In the genomic region with DNA sequence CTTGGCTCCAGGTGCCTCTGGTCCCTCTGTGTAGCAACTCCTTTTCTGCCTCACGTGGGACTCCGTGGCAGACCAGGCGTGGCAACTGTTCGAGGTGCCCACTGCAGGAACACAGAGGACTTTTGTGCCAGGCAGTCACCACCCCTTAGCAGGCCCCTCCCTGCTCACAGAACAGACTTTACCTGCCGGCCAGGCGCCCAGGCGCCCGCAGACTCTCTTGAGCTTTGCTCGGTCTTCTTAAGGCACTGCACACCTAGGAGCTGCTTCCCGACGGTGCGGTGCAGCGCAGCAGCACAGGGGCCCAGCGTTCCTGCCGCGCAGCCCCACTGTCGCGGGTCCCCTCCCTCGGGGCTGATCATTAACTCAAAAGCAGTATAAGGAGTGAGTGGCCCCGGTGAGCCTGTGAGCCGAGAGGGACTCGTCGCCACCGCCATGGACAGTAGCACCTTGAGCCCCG, we compare ENCODE assay signal across 11 mouse cellular contexts. TPM values are rescaled to one million over a fixed set of nuclear protein-coding genes. Genes with fewer than 3 reads are reported as not detected.
DNase-seq lines count a peak whose midpoint lies in the region; ATAC-seq lines count a peak whose summit lies in the region.
"Had no signal": no experiment of that assay in that cellular context is flagged by ENCODE, and none has a peak within 500 bp of the region (broad histone marks: within the 10 kb centered on the region; RNA-seq: fewer than 3 reads in every experiment).

A gene (plus strand): TSS at position 195 of the 457 bp plus-strand sequence.

- H3K9me3 ChIP-seq in forebrain, embryonic 13.5 days (replicated peaks), result no peaks in the 10 kb centered on the region
- H3K9me3 ChIP-seq in kidney, embryonic 15.5 days (replicated peaks), result no peaks in the 10 kb centered on the region
- H3K9me3 ChIP-seq in midbrain, embryonic 10.5 days (replicated peaks), result no peaks in the 10 kb centered on the region

- WGBS in forebrain, embryonic 13.5 days, result 10% methylated on average over 25 of the region's 25 CpGs
- WGBS in kidney, embryonic 15.5 days, result 14% methylated on average over 25 of the region's 25 CpGs
- WGBS in midbrain, embryonic 10.5 days, result 22% methylated on average over 25 of the region's 25 CpGs

- H3K4me3 ChIP-seq in forebrain, embryonic 13.5 days, result 0 out of 2 replicates have a peak within 1 kb of the TSS, but pooled peaks have one; percentile 14
- H3K4me3 ChIP-seq in kidney, embryonic 15.5 days (replicated peaks), result peak within 1 kb of the TSS; percentile 27
- peak within 1 kb of the TSS; percentile 34 for H3K4me3 ChIP-seq in midbrain, embryonic 10.5 days

- no peak within 1 kb of the TSS; the same call in 1 of the 2 replicates for H3K9ac ChIP-seq in forebrain, embryonic 13.5 days
- H3K9ac ChIP-seq in kidney, embryonic 15.5 days, result no peak within 1 kb of the TSS

- H3K4me2 ChIP-seq in forebrain, embryonic 13.5 days, result peak within 1 kb of the TSS; percentile 28
- peak within 1 kb of the TSS; percentile 52 for H3K4me2 ChIP-seq in kidney, embryonic 15.5 days

- peak; percentile 40 for DNase-seq in ZHBTc4 (ENCODE audit: low read depth, low spot score)
- no peak for DNase-seq in midbrain, embryonic 10.5 days (ENCODE audit: low spot score)
- DNase-seq in thymus, postnatal 25 days, result no peak
- no peak for DNase-seq in right cerebral cortex, postnatal 14 days
- no peak for DNase-seq in layer of hippocampus, postnatal 10 days (ENCODE audit: low spot score in 2 of 2)
- no peak for DNase-seq in urinary bladder, postnatal 4 days (ENCODE audit: low spot score in 2 of 2)
- DNase-seq: thymus, adult 2 months had no signal

- H3K27me3 ChIP-seq in forebrain, embryonic 13.5 days, result peaks cover 31% of the 10 kb centered on the region
- peaks cover 30% of the 10 kb centered on the region for H3K27me3 ChIP-seq in kidney, embryonic 15.5 days
- H3K27me3 ChIP-seq in midbrain, embryonic 10.5 days (ENCODE audit: low read depth, poor library complexity, severe bottlenecking), result peaks cover 44% of the 10 kb centered on the region

- 0 out of 2 replicates have a peak, but pooled peaks cover 5% of the 10 kb centered on the region for H3K4me1 ChIP-seq in forebrain, embryonic 13.5 days
- peaks cover 9% of the 10 kb centered on the region; the same call in 1 of the 2 replicates for H3K4me1 ChIP-seq in kidney, embryonic 15.5 days
- peaks cover 17% of the 10 kb centered on the region for H3K4me1 ChIP-seq in midbrain, embryonic 10.5 days

- no peaks in the 10 kb centered on the region for H3K36me3 ChIP-seq in forebrain, embryonic 13.5 days (ENCODE audit: poor library complexity, severe bottlenecking)
- no peaks in the 10 kb centered on the region for H3K36me3 ChIP-seq in kidney, embryonic 15.5 days
- H3K36me3 ChIP-seq in midbrain, embryonic 10.5 days, result no peaks in the 10 kb centered on the region

- H3K27ac ChIP-seq in forebrain, embryonic 13.5 days, result no peak within 1 kb of the TSS
- H3K27ac ChIP-seq in kidney, embryonic 15.5 days, result no peak within 1 kb of the TSS
- no peak within 1 kb of the TSS for H3K27ac ChIP-seq in midbrain, embryonic 10.5 days (replicated peaks)

- ATAC-seq in forebrain, embryonic 13.5 days, result no peak
- peak; percentile 70 for ATAC-seq in kidney, embryonic 15.5 days (replicated peaks; ENCODE audit: low FRiP score)
- ATAC-seq: inflammation-experienced regulatory T-cells, adult 6 months had no signal

RNA-seq across cellular contexts. Expression of the gene that starts here (rescaled TPM):
- 0.04 TPM in 1 of 2 replicates, not detected in the other for polyA plus RNA-seq in forebrain, embryonic 13.5 days (2015; fragmentation: Nextera tagmentation; extraction: Ambion mirVana)
- 11.2 and 11.3 TPM in 2 replicates for polyA plus RNA-seq in kidney, embryonic 15.5 days (2015; fragmentation: Nextera tagmentation; extraction: Ambion mirVana)
- polyA plus RNA-seq in midbrain, embryonic 10.5 days (2016; fragmentation: Nextera tagmentation; extraction: Ambion mirVana), result not detected in 2 replicates
- under 1 TPM; 0.20 to 0.23 TPM for total RNA-seq in layer of hippocampus, postnatal 10 days (2021)
- polyA plus RNA-seq: inflammation-experienced regulatory T-cells, adult 6 months; neural tube, embryonic 11.5 days had no signal

Comparison
In these comparisons a context has a peak if more than half of its experiments do, and no peak if none do; other contexts are left out.
1. RNA of the gene that starts here (polyA plus RNA-seq): 11.2 to 11.3 TPM in kidney, embryonic 15.5 days; 0.04 TPM in forebrain, embryonic 13.5 days and not detected in midbrain, embryonic 10.5 days; every median in the first group is over 10 times any median in the second.
2. Peak in every context shown above with its lines, with median percentiles within 50 percentile points of each other: H3K4me3 ChIP-seq.